Mouse (Mus musculus) limb, embryonic 14.5 days (tissue): ENCODE results near the gene Ctr9. TPM values are rescaled to one million over a fixed set of nuclear protein-coding genes. Genes with fewer than 3 reads are reported as not detected.

Source experiments
- ATAC-seq: fragments of 200-750 bp; cut with Nextera tagmentation; 2 replicates; pipeline ENCODE4 v1.8.0; 2017; ENCODE audit warnings: low read depth, moderate number of reproducible peaks, moderate TSS enrichment; ENCODE audit not compliant: low FRiP score
- DNase-seq: peaks from one replicate; pipeline ENCODE4 v3.0.0-alpha.2; 2015; ENCODE audit warnings: low spot score
- H3K27ac ChIP-seq: fragments of 300-500 bp; sonication (generic); replicated peaks from 2 replicates; pipeline ENCODE4 v1.5.1; 2014; ENCODE audit warnings: low read depth, mild to moderate bottlenecking, low read length, moderate library complexity, mixed read lengths
- H3K27me3 ChIP-seq: fragments of 300-500 bp; sonication (generic); 2 replicates; pipeline ENCODE4 v1.6.1; 2014; ENCODE audit warnings: low read length, mixed read lengths; ENCODE audit not compliant: control insufficient read depth, insufficient read depth
- H3K36me3 ChIP-seq: fragments of 300-500 bp; sonication (generic); 2 replicates; pipeline ENCODE4 v1.6.1; 2014; ENCODE audit warnings: mild to moderate bottlenecking, low read length, moderate library complexity, mixed read lengths; ENCODE audit not compliant: control insufficient read depth, insufficient read depth
- H3K4me1 ChIP-seq: fragments of 300-500 bp; sonication (generic); 2 replicates; pipeline ENCODE4 v1.6.1; 2014; ENCODE audit warnings: antibody characterized with exemption, low read length, mixed read lengths; ENCODE audit not compliant: control insufficient read depth, insufficient read depth
- H3K4me2 ChIP-seq: fragments of 300-500 bp; sonication (generic); replicated peaks from 2 replicates; pipeline ENCODE4 v1.6.1; 2014; ENCODE audit warnings: low read depth, mild to moderate bottlenecking, low read length, moderate library complexity; ENCODE audit not compliant: severe bottlenecking
- H3K4me3 ChIP-seq: fragments of 300-500 bp; sonication (generic); replicated peaks from 2 replicates; pipeline ENCODE4 v1.5.1; 2014; ENCODE audit warnings: low read length
- H3K9ac ChIP-seq: fragments of 300-500 bp; sonication (generic); 2 replicates; pipeline ENCODE4 v1.6.1; 2014; ENCODE audit warnings: mild to moderate bottlenecking, low read depth, low read length, moderate library complexity; ENCODE audit not compliant: severe bottlenecking
- H3K9me3 ChIP-seq: fragments of 300-500 bp; sonication (generic); 2 replicates; pipeline ENCODE4 v1.6.1; 2016; ENCODE audit warnings: low read length; ENCODE audit not compliant: control insufficient read depth
- POLR2A ChIP-seq: fragments of 200-500 bp; IDR thresholded peaks from 2 replicates; pipeline ENCODE4 v1.8.0; 2012; ENCODE audit warnings: inconsistent platforms, mild to moderate bottlenecking, moderate library complexity, borderline replicate concordance; ENCODE audit not compliant: insufficient read depth, insufficient read length; ENCODE audit errors: extremely low read depth
- WGBS: fragments of 180-500 bp; shearing (Covaris S2); extraction: QIAGEN DNeasy Blood & Tissue Kit; methylation state at CpG from one replicate; pipeline ENCODE4 v1.1.7; 2014; 5-methylcytosine and 5-hydroxymethylcytosine counted together
- polyA plus RNA-seq, 2 experiments: library from polyadenylated mRNA; depleted of rRNA in 1 of 2; stranded (reverse) in 1 of 2; unstranded in 1 of 2; fragments of >200 nt; fragmentation: Nextera tagmentation in 1 of 2; extraction: Ambion mirVana in 1 of 2; gene quantifications; 2 replicates each; pipeline versions ENCODE4 v1.2.1 to v1.2.3; 2012 to 2014

Ctr9 gene
- polyA plus RNA-seq, 2 experiments: 36.0 to 57.6 TPM

GRCm38 (mm10) chr7:111083733-111084120 is 55.0 kb downstream of the Ctr9 start:
- no peak for ATAC-seq
- no peaks in the 10 kb centered on the region for H3K27me3 ChIP-seq
- H3K9me3 ChIP-seq: no peaks in the 10 kb centered on the region
- peak overlapping the region; percentile 46 for H3K4me2 ChIP-seq
- H3K4me1 ChIP-seq: peaks cover 13% of the 10 kb centered on the region
- peak overlapping the region; percentile 99 for H3K9ac ChIP-seq
- peaks cover 30% of the 10 kb centered on the region for H3K36me3 ChIP-seq
- H3K27ac ChIP-seq: peak overlapping the region; percentile 100
- H3K4me3 ChIP-seq: peak overlapping the region; percentile 95
- no peak for TF ChIP-seq POLR2A
- peak; percentile 42 for DNase-seq
- WGBS: 7% methylated on average over 4 of the region's 4 CpGs

- H3K9me3 ChIP-seq: no peaks in the 10 kb centered on the region
- H3K4me1 ChIP-seq: peaks cover 13% of the 10 kb centered on the region
- peaks cover 23% of the 10 kb centered on the region for H3K36me3 ChIP-seq
- WGBS: 63% methylated on average over 2 of the region's 2 CpGs
- no peak for TF ChIP-seq POLR2A
- H3K4me2 ChIP-seq: no peak overlapping the region
- H3K27ac ChIP-seq: no peak overlapping the region
- DNase-seq (no peak), ATAC-seq (no peak)
- no peak overlapping the region for H3K4me3 ChIP-seq
- no peak overlapping the region for H3K9ac ChIP-seq
- H3K27me3 ChIP-seq: no peaks in the 10 kb centered on the region
Measured at GRCm38 (mm10) chr7:111084443-111084842, 55.7 kb downstream of the Ctr9 start.

DNA sequence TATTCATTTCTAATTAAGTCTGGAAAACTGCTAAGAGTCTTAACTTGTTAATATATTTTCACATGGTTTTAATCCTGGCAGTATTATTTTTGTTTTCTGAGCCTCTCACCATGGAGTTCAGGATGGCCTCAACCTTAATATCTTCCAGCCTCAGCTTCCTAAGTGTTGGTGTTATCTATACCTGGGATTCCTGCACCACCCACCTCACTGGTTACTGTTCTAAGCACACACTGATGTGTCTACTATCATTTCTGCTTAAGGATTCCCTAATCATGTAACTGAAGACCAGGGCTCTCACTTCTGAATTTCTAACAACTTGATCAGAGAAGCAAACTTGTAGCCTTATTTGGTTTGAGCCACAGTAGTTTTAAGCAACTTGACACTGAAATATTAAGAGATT is 56.4 kb downstream of the Ctr9 start:
- no peak overlapping the region for H3K4me3 ChIP-seq
- no peak for TF ChIP-seq POLR2A
- ATAC-seq: no peak

DNA sequence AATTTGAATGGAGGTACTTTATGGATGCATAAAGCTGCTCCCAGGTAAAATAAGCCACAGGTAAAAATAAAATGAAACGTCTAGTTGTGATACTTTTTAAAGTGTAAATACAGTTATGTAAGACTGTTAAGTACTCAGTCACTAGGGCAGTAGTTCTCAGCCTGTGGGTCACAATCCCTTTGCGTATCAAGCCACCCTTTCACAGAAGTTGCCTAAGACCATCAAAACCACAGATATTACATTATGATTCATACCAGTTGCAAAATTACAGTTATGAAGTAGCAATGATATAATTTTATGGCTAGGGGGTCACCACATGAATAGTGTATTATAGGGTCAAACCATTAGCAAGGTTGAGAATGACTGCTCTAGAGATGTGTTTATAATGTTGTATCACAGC is 66.4 kb downstream of the Ctr9 start:
- Histone ChIP-seq H3K9ac (no peak overlapping the region), H3K4me1 (no peaks in the 10 kb centered on the region), H3K36me3 (no peaks in the 10 kb centered on the region), H3K27me3 (no peaks in the 10 kb centered on the region), H3K4me3 (no peak overlapping the region), H3K4me2 (no peak overlapping the region), H3K9me3 (no peaks in the 10 kb centered on the region), H3K27ac (no peak overlapping the region)
- ATAC-seq: no peak
- TF ChIP-seq POLR2A: no peak
- no peak for DNase-seq
- WGBS: 80% methylated on average over 2 of the region's 2 CpGs

More for the DNA sequence above, 56.4 kb downstream of the Ctr9 start:
- Histone ChIP-seq H3K27me3 (no peaks in the 10 kb centered on the region), H3K27ac (no peak overlapping the region), H3K4me2 (no peak overlapping the region), H3K9me3 (no peaks in the 10 kb centered on the region), H3K9ac (no peak overlapping the region), H3K36me3 (peaks cover 16% of the 10 kb centered on the region), H3K4me1 (peaks cover 6% of the 10 kb centered on the region)
- DNase-seq: no peak

DNA sequence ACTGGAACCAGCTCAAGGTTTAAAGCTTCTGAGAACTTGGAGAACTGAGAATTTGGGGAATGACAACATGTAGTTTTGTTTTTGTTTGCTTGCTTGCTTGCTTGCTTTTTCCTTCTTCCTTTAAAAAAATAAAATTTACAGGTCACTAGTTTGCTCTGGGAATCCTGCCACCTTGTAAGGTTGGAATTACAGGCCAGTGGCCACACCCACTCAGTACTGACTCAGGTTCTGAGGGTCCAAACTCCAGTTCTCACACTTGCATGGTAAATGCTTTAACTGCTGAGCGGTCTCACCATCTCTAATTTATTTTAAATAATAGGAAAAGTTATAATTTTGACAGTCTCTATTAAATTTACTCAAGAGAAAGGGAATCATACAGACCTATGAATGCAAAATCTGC is 69.4 kb downstream of the Ctr9 start:
- H3K36me3 ChIP-seq: no peaks in the 10 kb centered on the region

More for the DNA sequence above, 69.4 kb downstream of the Ctr9 start:
- Histone ChIP-seq H3K9ac (no peak overlapping the region), H3K27me3 (no peaks in the 10 kb centered on the region), H3K4me1 (no peaks in the 10 kb centered on the region), H3K27ac (no peak overlapping the region), H3K4me3 (no peak overlapping the region), H3K9me3 (no peaks in the 10 kb centered on the region), H3K4me2 (no peak overlapping the region)
- TF ChIP-seq POLR2A: no peak
- no peak for DNase-seq
- ATAC-seq: no peak
- 93% methylated on average over 1 of the region's 1 CpGs for WGBS

Other genes starting within 250 kb of the Ctr9 start
- gene Rnf141, start 184.5 kb upstream of the Ctr9 start, polyA plus RNA-seq (2012; rRNA removed): 19.4 and 22.0 TPM in 2 replicates
- gene Rnf141, start 184.5 kb upstream of the Ctr9 start, polyA plus RNA-seq (2014; fragmentation: Nextera tagmentation; extraction: Ambion mirVana): 21.6 and 22.3 TPM in 2 replicates
- 9.7 and 10.6 TPM in 2 replicates for gene Lyve1, start 165.7 kb upstream of the Ctr9 start, polyA plus RNA-seq (2012; rRNA removed)
- gene Lyve1, start 165.7 kb upstream of the Ctr9 start, polyA plus RNA-seq (2014; fragmentation: Nextera tagmentation; extraction: Ambion mirVana): 5.1 and 10.2 TPM in 2 replicates
- 1.2 and 2.1 TPM in 2 replicates for gene Mrvi1, start 46.5 kb upstream of the Ctr9 start, polyA plus RNA-seq (2012; rRNA removed)
- gene Mrvi1, start 46.5 kb upstream of the Ctr9 start, polyA plus RNA-seq (2014; fragmentation: Nextera tagmentation; extraction: Ambion mirVana): 0.76 and 1.0 TPM in 2 replicates
- gene Eif4g2, start 54.1 kb downstream of the Ctr9 start, polyA plus RNA-seq (2012; rRNA removed): 350 and 352 TPM in 2 replicates
- gene Eif4g2, start 54.1 kb downstream of the Ctr9 start, polyA plus RNA-seq (2014; fragmentation: Nextera tagmentation; extraction: Ambion mirVana): 921 and 939 TPM in 2 replicates